Mouse (Mus musculus): ENCODE measurements around the gene Ptgs2. TPM values are rescaled to one million over a fixed set of nuclear protein-coding genes. Genes with fewer than 3 reads are reported as not detected.

Ptgs2 gene
- total RNA-seq, 2 experiments from 2014 or later = 0.64 to 0.81 TPM

DNA sequence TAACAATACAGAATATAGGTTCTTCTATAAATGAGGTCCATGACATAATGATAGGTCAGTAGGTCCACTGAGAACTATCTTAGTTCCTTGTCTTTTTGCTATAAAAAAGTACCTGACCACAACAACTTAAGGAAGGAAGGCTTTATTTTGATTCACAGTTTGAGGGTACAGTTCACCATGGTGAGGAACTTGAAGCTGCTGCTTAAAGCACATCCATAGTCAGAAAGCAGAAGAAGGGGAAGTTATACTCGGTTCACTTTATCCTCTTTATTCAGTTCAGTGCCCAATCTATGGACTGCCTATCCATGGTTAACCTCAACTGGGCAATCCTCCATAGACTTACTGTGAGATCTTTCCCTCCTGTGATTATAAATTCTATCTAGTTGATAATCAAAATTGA lies 43.7 kb downstream of the Ptgs2 start:
- intact Hi-C loops (cut with DNase I) = no loop called here

DNA sequence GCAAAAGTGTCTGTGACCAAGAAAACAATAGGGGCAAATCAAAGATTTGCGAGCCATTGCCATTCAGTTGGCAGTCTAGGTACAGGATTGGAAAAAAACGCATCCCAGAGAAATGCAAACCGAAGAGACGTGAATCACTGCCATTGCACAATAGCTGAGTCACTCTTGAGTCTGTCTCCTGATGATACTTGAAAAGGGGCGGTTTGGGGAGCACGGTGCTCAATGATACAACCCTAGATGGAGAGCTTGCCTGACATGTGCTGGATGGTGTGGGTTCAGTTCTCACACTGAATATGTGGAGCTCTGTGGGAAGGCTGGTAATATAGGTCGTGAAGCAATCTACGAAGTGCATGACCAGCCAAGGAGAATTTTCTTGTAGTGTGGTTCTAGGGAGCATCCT lies 45.2 kb downstream of the Ptgs2 start:
- DNase-seq = no peak
- intact Hi-C loops (cut with DNase I) = no loop called here

More for the DNA sequence above, 43.7 kb downstream of the Ptgs2 start:
- no peak for DNase-seq

DNA sequence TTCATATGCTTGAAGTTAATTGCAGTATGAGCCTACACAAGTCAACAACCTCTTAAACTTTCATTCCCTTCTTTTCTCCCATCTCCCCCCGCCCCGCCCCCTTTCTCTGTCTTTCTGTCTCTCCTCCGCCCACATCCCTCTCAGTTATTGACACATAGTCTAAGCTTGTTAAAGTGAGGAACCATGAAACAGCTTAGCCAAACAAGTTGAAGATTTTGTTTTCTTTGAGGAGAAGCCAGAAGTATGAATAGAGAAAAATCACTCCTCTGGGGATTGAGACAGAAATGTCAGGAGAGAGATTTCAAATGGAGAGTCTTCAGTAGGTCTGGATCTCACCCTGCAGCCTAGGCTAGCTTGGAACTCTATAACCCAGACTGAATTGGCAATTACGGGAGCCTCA lies 47.4 kb downstream of the Ptgs2 start:
- no peak for DNase-seq
- intact Hi-C loops (cut with DNase I) = no loop called here

DNA sequence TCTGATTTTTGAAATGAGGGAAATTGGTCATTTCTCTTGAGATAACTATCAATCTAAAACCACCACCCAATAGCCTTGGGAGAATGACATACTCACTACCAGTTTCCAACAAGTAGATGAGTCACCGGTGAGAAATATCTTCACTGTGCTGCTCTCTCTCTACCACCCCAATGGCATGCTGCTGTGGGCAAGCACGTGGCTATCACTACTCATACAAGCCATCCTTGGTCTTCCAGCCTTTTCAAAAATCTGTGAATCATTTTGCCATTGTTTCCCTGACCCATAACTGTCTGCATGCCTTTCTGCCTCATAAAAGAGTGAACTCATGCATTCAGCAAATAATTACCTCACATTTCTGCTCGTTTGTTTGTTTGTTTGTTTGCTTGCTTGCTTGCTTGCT lies 51.6 kb downstream of the Ptgs2 start:
- intact Hi-C loops (cut with DNase I) = no loop called here
- no peak for DNase-seq

Small RNA genes lying within 50 kb of the gene (microRNA-seq; reads per million reads assigned to microRNA genes)
- 0 reads per million in 2 experiments for gene Gm44329 (ENCODE audit: borderline number of aligned reads in 2 of 2)

Other genes with a start within 250 kb of the Ptgs2 start
- 1 to 10 TPM; 2.5 to 3.6 TPM for gene Pla2g4a, start 138.7 kb upstream of the Ptgs2 start, total RNA-seq (2021)
- not detected for gene Pdc, start 219.4 kb downstream of the Ptgs2 start, total RNA-seq (2021)